Mouse (Mus musculus) regulatory T cell (primary cell): ENCODE measurements around the gene Sufu.

Source experiments
- in situ Hi-C: fragments of 300-600 bp; cut with MboI, MseI; formaldehyde crosslinking; loops from one replicate; pipeline ENCODE4 v1.15.1; 2025; ENCODE audit warnings: high pct_unique_total_duplicates

Sufu gene

GRCm38 (mm10) chr19:46426488-46426887, 29.8 kb downstream of the Sufu start:
- in situ Hi-C loops = no loop called here

DNA sequence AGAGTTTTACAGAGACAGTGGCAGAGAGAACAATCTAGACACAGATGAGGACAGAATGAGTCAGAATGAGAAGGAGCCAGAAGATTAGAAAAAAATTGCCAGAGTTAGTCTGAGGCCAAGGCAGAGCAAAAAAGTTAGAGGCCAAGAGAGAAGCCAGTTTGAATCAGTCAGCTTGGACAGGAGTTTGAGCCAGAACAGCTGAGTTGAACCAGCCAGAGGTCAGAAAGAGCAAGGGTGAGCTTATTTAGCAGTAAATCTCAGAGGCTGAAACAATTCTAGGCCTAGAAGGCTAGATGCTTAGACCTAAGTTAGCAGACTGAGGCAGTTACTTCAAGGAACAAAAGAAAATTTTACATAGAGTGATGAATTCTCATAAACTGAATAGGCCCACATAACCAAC, 32.6 kb downstream of the Sufu start:
- in situ Hi-C loops = no loop called here

GRCm38 (mm10) chr19:46433712-46434111, 37.0 kb downstream of the Sufu start:
- in situ Hi-C loops = no loop called here

DNA sequence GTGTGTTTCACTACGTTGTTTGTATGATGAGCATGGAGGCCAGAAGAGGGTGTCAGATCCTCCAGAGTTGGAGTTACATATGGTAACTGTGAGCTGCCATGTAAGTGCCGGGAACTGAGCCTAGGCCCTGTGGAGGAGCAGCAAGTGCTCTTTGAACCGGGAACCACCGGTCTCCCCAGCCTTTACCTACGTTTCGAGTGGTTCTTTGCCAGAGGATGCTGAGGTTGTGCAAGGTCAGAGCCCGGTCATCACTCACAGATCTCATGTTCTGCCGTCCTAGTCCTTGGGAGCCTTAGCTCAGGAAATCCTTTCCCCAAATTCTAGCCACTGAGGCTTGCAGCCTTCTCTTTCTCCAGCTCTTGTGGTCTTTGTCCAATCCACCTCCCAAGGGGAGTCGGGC, 37.5 kb downstream of the Sufu start:
- in situ Hi-C loops = no loop called here

DNA sequence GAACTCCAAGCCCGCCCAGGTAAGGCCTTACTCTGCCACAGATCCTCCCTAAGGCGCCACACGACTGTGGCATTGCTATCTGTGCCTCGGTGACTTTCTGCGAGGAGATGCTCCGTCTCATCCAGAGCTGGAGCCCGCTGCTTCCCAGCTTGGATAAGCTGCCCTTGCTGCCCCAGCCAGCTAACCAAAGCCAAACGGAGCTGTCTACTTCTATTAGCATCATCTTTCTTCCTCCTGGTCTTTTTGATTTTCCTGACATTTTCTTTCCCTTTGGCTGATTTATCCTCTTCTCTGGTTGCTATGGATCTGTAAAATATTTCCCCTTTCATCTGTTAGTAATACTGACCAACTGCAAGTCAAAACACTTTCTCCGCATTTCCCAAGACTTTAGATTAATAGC, 37.9 kb downstream of the Sufu start:
- in situ Hi-C loops = no loop called here

DNA sequence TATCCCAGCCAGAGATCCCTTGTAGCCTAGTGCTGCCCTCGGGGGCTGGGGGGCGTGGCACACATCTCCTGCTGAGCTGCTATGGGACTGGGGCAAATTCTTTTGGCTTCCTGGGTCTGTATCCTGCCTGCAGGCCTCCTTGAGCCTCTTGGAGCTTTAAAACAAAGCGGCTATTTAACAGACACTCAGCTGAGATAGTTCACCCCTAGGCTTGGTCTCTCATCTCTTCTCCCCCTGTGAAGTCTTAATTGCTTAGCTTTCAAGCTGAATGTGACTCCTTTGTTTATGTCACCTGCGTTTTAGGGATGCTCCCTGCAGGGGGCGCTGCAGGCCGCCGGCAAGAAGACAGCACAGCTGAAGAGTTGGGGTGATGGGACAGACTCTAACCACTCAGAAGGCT, 38.8 kb downstream of the Sufu start:
- in situ Hi-C loops = loop anchor here (5.0 kb wide), 1 partner anchor 33 kb away; no protein-coding TSS in a partner anchor

GRCm38 (mm10) chr19:46443509-46443908, 46.8 kb downstream of the Sufu start:
- in situ Hi-C loops = no loop called here

DNA sequence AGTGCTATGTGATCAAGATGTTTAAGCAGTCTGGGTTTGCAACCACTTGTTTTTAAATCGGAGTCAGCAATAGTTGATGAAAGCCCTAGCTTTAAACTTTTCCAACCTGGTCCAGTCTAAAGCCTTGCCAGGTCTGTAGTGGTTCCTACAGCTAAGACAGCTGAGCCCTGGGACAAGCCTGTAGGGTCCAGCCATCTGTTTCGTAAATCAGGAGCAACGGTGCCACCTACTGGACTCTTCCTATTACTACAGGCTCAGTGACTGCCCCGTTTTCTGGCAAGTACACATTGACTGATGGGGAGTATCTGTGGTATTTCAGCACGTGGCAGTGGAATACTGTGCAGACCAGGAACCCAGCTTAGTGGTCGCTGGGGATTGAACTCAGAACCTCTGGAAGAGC, 47.5 kb downstream of the Sufu start:
- in situ Hi-C loops = no loop called here

GRCm38 (mm10) chr19:46445641-46446040, 48.9 kb downstream of the Sufu start:
- in situ Hi-C loops = no loop called here

DNA sequence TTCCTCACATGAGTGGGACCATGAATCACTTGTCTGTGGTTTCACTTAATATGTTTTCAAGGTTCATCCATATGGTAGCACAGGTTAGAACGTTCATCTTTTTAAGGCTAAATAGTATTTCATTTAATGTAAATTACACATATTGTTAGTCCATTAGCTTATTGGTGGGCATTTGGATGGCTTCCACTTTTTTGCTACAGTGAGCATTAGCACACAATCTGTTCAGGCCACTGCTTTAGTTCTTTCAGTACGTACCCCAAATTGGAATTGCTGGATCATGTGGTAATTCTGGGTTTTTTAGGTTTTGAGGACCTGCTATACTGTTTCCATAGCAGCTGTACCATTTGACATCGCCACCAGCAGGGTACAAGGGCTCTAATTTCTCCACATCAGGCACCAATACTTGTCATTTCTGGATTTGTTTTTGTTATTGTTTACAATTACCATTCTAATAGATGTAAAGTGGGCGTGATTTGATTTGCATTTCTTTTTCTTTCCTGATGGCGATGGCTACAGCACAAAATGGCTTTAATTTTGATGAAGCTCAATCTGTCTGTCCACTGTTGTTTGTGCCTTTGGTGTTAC, 49.8 kb downstream of the Sufu start:
- in situ Hi-C loops = no loop called here

- in situ Hi-C loops = no loop called here
These were observed 50.4 kb downstream of the Sufu start for GRCm38 (mm10) chr19:46447110-46447509.

GRCm38 (mm10) chr19:46447911-46448310, 51.2 kb downstream of the Sufu start:
- in situ Hi-C loops = no loop called here

DNA sequence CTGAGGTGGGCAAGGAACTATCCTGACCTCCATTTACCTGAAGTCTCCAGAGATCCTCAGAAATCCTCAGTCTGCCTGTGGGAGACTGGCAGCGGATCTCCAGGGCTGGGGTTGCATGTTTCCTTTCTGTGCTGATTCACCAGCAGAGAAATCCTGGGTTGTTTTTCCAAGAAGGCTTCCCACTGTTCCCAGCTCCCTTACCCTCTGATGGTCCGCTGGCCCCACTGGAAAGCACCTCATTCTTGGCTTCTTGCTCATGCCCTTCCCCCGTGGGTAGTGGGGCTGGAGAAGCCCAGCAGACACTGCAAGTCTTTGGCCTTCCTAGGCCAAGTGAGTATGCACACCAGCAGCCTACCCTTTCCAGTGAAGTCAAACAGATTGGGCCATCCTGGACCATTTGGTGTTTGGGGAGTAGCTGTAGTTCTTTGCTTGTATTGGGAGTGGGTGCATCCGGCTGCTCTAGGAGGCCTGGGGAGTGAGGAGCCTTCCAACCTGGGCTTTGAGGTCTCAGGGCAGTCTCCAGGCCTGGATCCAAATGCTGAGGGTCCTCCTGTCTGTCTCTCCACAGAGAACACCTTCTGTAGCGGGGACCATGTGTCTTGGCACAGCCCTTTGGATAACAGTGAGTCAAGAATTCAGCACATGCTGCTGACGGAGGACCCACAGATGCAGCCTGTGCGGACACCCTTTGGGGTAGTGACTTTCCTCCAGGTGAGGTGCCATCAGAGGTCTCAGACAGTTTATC, 52.7 kb downstream of the Sufu start:
- in situ Hi-C loops = no loop called here

DNA sequence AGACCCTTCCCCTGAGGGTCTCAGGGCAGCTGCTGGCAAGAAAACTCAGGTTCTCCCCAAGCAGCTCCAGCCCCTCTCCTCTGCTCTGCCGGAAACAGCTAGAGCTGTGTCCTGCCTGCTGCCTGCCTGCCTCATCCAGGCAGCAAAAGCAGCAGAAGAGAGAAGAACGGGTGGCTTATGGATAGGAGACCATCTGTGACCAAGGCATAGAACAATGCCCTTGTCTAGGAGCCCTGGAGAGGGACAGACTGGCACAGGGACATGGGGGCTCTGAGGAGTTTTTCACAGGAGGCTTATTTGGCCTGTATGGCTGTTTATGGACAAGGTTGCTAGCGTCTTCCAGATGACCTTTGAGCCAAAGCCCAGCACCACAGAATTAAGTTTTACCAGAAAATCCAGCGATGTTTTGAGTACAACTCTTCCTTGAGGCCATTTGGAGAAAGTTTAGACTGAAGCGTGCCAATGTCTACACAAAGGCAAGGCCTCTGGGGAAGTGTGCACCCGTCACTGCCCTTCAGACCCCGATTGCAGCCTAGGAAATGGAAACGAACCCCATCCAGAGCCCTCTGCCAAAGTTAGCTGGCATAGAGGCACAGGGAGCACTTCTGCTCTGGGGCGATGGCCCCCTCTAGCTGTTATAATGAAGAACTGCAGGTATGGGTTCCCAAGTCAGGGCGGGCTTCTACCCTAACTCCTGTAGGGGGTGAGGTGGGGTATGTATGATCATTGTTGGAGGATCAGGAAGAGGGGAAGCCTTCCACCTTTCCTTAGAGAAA, 55.5 kb downstream of the Sufu start:
- in situ Hi-C loops = no loop called here

DNA sequence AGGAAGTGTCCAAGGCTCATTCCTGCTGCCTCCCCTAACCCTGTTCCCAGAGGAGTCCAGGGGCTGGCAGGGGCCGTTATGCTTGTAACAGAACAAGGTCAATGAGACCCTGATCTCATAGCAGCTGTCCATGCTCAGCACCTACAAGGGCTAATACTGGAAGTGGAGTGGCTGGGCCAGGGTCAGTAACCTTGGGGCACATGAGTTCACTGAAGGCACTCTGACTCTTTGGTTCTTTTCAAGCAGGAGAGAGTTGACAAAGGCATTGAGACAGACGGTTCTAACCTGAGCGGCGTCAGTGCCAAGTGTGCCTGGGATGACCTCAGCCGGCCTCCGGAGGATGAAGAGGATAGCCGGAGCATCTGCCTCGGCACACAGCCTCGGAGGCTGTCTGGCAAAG, 56.2 kb downstream of the Sufu start:
- in situ Hi-C loops = no loop called here

DNA sequence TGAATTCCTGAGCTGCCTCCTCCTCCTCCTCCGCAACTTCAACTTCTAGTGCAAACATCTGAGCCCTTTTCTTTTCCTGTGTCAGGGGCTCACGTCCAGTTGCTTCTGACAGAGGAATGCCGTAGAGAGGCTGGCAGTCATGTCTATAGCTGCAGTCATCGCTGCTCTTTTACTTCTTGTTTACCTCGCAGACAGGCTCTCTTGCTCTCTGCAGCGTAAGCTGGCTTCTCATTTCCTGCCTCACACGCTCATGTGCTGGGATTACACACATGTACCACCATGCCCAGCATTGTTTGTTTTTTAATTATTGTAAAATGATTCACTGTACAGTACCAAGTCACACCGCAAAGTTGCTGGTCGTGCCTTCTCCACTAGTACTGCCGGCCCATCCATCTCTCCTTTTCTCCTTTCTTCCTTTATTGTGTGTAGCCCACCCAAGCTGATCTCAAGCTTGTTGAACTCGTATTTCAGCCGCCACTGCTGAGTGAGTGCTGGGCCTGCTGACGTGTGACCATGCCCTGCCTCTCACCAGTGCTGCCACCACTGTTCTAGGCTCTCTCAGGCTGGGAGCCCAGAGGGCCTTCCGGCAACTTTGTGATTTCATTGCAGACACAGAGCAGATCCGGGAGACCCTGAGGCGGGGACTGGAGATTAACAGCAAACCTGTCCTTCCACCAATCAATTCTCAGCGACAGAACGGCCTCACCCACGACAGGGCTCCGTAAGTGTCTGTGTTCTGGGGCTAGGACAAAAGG, 57.6 kb downstream of the Sufu start:
- in situ Hi-C loops = no loop called here

DNA sequence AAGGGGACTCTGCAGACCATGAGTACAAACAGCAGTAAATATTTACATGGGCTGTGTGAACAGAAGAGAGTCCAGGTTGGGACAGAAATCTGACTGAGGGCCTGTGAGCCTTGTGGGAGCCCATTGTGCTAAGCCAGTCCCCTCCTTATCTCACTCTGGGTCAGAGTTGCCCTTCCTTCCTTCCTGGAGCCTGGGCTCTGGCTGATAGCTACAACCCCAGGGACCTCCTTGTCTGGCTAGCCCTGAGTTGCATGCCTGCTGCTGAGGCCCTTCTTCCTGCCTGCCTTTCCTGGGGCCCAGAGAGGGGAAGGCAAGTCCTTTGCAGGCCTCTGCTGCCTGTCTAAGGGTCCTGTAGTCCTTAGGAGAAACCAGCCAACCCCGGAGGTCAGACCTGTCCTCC, 58.3 kb downstream of the Sufu start:
- in situ Hi-C loops = no loop called here

DNA sequence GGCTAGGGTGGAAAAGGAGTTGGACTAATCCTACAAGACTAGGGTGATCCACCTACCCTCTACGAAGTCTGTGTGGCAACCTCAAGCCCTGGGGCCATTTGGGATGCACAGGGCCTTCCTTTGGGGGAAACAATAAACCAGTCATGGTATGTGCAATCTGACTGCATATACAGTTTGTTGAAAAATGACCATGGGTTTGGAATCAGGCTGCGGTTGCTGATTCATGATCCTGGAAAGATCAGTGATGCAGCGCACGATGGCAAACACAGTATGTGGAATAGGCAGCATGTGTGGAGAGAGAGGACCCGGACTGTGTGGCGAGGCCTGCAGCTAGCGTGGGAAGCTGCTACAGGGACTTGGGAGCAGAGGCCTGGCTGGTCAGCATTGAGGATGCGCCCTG, 58.9 kb downstream of the Sufu start:
- in situ Hi-C loops = no loop called here

- in situ Hi-C loops = no loop called here
These were observed 59.5 kb downstream of the Sufu start for GRCm38 (mm10) chr19:46456018-46456735.

DNA sequence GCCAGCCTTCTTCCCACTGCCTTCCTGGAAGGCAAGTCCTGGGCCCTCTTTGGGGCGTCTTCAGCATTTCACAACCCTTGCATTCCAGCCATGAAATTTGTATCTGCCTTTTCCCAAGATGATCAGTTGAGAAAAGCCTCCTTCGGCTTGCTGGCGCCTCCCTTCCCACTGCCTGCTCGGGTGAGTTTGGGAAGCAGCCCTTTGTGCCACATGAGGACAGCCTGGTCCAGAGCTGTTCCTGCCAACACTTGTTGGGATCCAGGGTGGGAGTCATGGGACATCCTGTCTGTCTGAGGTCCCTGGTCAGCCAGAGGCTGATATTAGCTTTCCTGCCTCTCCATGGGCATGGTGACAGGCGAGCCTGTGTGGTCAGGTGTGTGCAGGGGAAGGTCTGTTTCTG, 61.1 kb downstream of the Sufu start:
- in situ Hi-C loops = no loop called here

DNA sequence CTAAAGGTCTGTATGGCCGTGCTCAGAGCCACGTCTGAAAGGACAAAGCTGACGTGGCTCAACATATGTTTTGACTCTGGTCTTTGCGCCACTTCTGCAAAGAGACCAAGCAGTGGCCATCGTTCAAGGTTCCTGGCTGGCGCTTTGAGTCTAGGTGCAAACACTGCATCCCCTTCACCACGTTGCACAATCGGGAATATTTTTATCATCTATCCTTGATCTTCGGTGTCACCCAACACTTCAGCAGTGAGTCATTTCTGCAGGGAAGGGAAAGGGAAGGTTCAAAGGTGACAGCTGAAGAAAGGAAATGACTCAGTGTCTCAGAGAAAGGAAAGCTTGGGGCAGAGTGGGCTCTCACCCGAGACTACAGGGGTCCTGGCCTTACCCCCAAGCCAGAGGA, 62.6 kb downstream of the Sufu start:
- in situ Hi-C loops = no loop called here
